Mouse (Mus musculus) testis, adult 2 months (tissue): ENCODE measurements at regions not wholly inside any gene's neighbourhood (a gene's known extent, or its start where the extent isn't known, plus 50 kb on each side); places are given as distances from the start of the nearest gene placed in this dataset.

Experiments used
- H3K27ac ChIP-seq: fragments of 200-500 bp; 2 replicates; pipeline ENCODE4 v1.5.1; 2012; ENCODE audit warnings: low read depth, low read length; ENCODE audit not compliant: control insufficient read depth, insufficient read depth
- H3K27me3 ChIP-seq: fragments of 200-500 bp; 2 replicates; pipeline ENCODE4 v1.6.1; 2012; ENCODE audit warnings: mild to moderate bottlenecking, low read length, moderate library complexity; ENCODE audit not compliant: control insufficient read depth, insufficient read depth
- H3K36me3 ChIP-seq: fragments of 200-500 bp; 2 replicates; pipeline ENCODE4 v1.6.1; 2012; ENCODE audit warnings: mild to moderate bottlenecking, low read length; ENCODE audit not compliant: control insufficient read depth, insufficient read depth
- H3K4me1 ChIP-seq: fragments of 200-500 bp; 2 replicates; pipeline ENCODE4 v1.6.1; 2012; ENCODE audit warnings: low read length; ENCODE audit not compliant: control insufficient read depth, insufficient read depth
- H3K4me3 ChIP-seq: fragments of 200-500 bp; 2 replicates; pipeline ENCODE4 v1.5.1; 2012; ENCODE audit warnings: low read depth, mild to moderate bottlenecking, low read length, moderate library complexity, mixed read lengths; ENCODE audit not compliant: control insufficient read depth
- CTCF ChIP-seq: fragments of 200-500 bp; IDR thresholded peaks from 2 replicates; pipeline ENCODE4 v1.5.1; 2012; ENCODE audit warnings: low read depth, mild to moderate bottlenecking, inconsistent platforms, low read length, moderate library complexity; ENCODE audit not compliant: control insufficient read depth, insufficient read depth, insufficient replicate concordance
- POLR2A ChIP-seq: fragments of 200-500 bp; IDR thresholded peaks from 2 replicates; pipeline ENCODE4 v1.6.1; 2012; ENCODE audit warnings: low read depth, mild to moderate bottlenecking, inconsistent platforms, low read length, moderate library complexity; ENCODE audit not compliant: control insufficient read depth

DNA sequence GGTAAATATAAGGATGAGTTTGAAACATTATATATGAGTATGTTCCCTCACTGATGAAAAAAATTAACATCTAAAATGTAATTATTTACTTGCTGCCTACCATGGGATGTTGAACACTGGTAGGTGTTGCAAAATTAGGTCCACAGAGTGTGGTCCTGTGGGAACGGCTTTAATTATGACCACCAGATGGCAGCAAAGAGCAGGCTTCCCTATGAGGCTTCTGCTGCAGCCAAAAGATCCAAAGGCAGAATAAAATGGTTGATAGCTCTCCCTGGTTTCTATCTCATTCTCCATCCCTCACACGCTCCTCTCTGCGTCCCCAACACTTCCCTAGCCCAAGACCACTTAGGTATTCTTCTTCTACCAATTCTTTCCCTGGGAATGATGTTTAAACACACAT is 54.6 kb upstream of the Cit start:
- no peak for TF ChIP-seq POLR2A
- TF ChIP-seq CTCF: peak; percentile 21; the same call in 1 of the 2 replicates
- no peaks in the 10 kb centered on the region for H3K27me3 ChIP-seq
- H3K4me1 ChIP-seq: no peaks in the 10 kb centered on the region
- no peaks in the 10 kb centered on the region for H3K36me3 ChIP-seq
- H3K4me3 ChIP-seq: no peak overlapping the region
- H3K27ac ChIP-seq: no peak overlapping the region
